Mouse (Mus musculus) kidney, adult 2 months (tissue): ENCODE results near the gene Sparcl1. TPM values are rescaled to one million over a fixed set of nuclear protein-coding genes. Genes with fewer than 3 reads are reported as not detected.

ENCODE experiments used
- DNase-seq: peaks from one replicate; pipeline ENCODE4 v3.0.0; 2021
- H3K27ac ChIP-seq: fragments of 200-500 bp; 2 replicates; pipeline ENCODE4 v1.5.1; 2012; ENCODE audit warnings: low read depth, low read length, control low read depth, inconsistent platforms; ENCODE audit not compliant: insufficient read depth
- H3K27me3 ChIP-seq: fragments of 200-500 bp; replicated peaks from 2 replicates; pipeline ENCODE4 v1.6.1; 2012; ENCODE audit warnings: mild to moderate bottlenecking, moderate library complexity, low read length, inconsistent platforms; ENCODE audit not compliant: control insufficient read depth, insufficient read depth
- H3K36me3 ChIP-seq: fragments of 200-500 bp; 2 replicates; pipeline ENCODE4 v1.6.1; 2012; ENCODE audit warnings: mild to moderate bottlenecking, moderate library complexity, low read length, inconsistent platforms; ENCODE audit not compliant: control insufficient read depth, insufficient read depth
- H3K4me1 ChIP-seq: fragments of 200-500 bp; 2 replicates; pipeline ENCODE4 v1.6.1; 2011; ENCODE audit warnings: low read length; ENCODE audit not compliant: control insufficient read depth, insufficient read depth
- H3K4me3 ChIP-seq: fragments of 200-500 bp; 2 replicates; pipeline ENCODE4 v1.5.1; 2011; ENCODE audit warnings: mild to moderate bottlenecking, low read depth, low read length, control low read depth; ENCODE audit not compliant: insufficient read depth
- CTCF ChIP-seq: fragments of 200-500 bp; conservative IDR thresholded peaks from 2 replicates; pipeline ENCODE4 v1.5.1; 2011; ENCODE audit warnings: low read depth, mild to moderate bottlenecking, control low read depth, low read length, moderate library complexity, mixed read lengths; ENCODE audit not compliant: insufficient read depth, insufficient read length
- POLR2A ChIP-seq: fragments of 200-500 bp; IDR thresholded peaks from one replicate; pipeline ENCODE4 v1.6.1; 2011; ENCODE audit warnings: low read depth, low read length, control low read depth
- WGBS: fragments of 180-500 bp; shearing (Covaris S2); methylation state at CpG from one replicate; pipeline ENCODE4 v1.1.7; 2018; 5-methylcytosine and 5-hydroxymethylcytosine counted together
- polyA plus RNA-seq: library from polyadenylated mRNA; depleted of rRNA; stranded (reverse); fragments of >200 nt; gene quantifications from 2 replicates; pipeline ENCODE4 v1.2.3, GENCODE M21; 2012

The Sparcl1 gene
- polyA plus RNA-seq, 1 experiment: 31.6 TPM

GRCm38 (mm10) chr5:104127351-104127750 lies 13.8 kb upstream of the Sparcl1 start:
- no peak overlapping the region for H3K27ac ChIP-seq
- TF ChIP-seq POLR2A (no peak), CTCF (no peak)
- 79% methylated on average over 1 of the region's 1 CpGs for WGBS

GRCm38 (mm10) chr5:104126561-104127320 lies 13.2 kb upstream of the Sparcl1 start:
- 73% methylated on average over 12 of the region's 12 CpGs for WGBS
- H3K4me1 ChIP-seq: no peaks in the 10 kb centered on the region
- H3K27ac ChIP-seq: no peak overlapping the region
- no peaks in the 10 kb centered on the region for H3K36me3 ChIP-seq
- H3K4me3 ChIP-seq: no peak overlapping the region
- H3K27me3 ChIP-seq: no peaks in the 10 kb centered on the region
- no peak for TF ChIP-seq CTCF
- TF ChIP-seq POLR2A: no peak
- DNase-seq: no peak

More at GRCm38 (mm10) chr5:104127351-104127750, 13.8 kb upstream of the Sparcl1 start:
- no peak for DNase-seq
- no peaks in the 10 kb centered on the region for H3K4me1 ChIP-seq
- no peak overlapping the region for H3K4me3 ChIP-seq
- H3K27me3 ChIP-seq: no peaks in the 10 kb centered on the region
- no peaks in the 10 kb centered on the region for H3K36me3 ChIP-seq

GRCm38 (mm10) chr5:104124016-104124658 lies 10.6 kb upstream of the Sparcl1 start:
- Histone ChIP-seq H3K27me3 (no peaks in the 10 kb centered on the region), H3K36me3 (no peaks in the 10 kb centered on the region), H3K4me3 (no peak overlapping the region), H3K27ac (no peak overlapping the region), H3K4me1 (no peaks in the 10 kb centered on the region)
- no peak for DNase-seq
- TF ChIP-seq POLR2A (no peak), CTCF (no peak)
- WGBS: 75% methylated on average over 6 of the region's 6 CpGs

GRCm38 (mm10) chr5:104115890-104116289 lies 2.4 kb upstream of the Sparcl1 start:
- DNase-seq: peak; percentile 58
- H3K27ac ChIP-seq: peak overlapping the region; percentile 8; the same call in 1 of the 2 replicates
- WGBS: 67% methylated on average over 4 of the region's 4 CpGs
- no peaks in the 10 kb centered on the region for H3K4me1 ChIP-seq
- H3K4me3 ChIP-seq: no peak overlapping the region
- TF ChIP-seq POLR2A (no peak), CTCF (no peak)
- H3K36me3 ChIP-seq: no peaks in the 10 kb centered on the region
- H3K27me3 ChIP-seq: no peaks in the 10 kb centered on the region

GRCm38 (mm10) chr5:104115118-104115517 lies 1.6 kb upstream of the Sparcl1 start:
- WGBS: 64% methylated on average over 14 of the region's 14 CpGs
- H3K4me1 ChIP-seq: no peaks in the 10 kb centered on the region
- no peak overlapping the region for H3K4me3 ChIP-seq
- H3K27ac ChIP-seq: no peak overlapping the region
- peak; percentile 87 for DNase-seq
- no peaks in the 10 kb centered on the region for H3K36me3 ChIP-seq
- H3K27me3 ChIP-seq: no peaks in the 10 kb centered on the region
- TF ChIP-seq CTCF (no peak), POLR2A (no peak)

GRCm38 (mm10) chr5:104112511-104112910 lies 1.0 kb downstream of the Sparcl1 start:
- no peaks in the 10 kb centered on the region for H3K27me3 ChIP-seq
- TF ChIP-seq POLR2A: no peak
- no peak for TF ChIP-seq CTCF
- no peak for DNase-seq
- 40% methylated on average over 5 of the region's 5 CpGs for WGBS
- no peaks in the 10 kb centered on the region for H3K36me3 ChIP-seq
- H3K27ac ChIP-seq: peak overlapping the region; percentile 52; the same call in 1 of the 2 replicates
- H3K4me1 ChIP-seq: no peaks in the 10 kb centered on the region
- peak overlapping the region; percentile 12; the same call in 1 of the 2 replicates for H3K4me3 ChIP-seq

- TF ChIP-seq POLR2A: no peak
- no peak for TF ChIP-seq CTCF
- 36% methylated on average over 9 of the region's 9 CpGs for WGBS
These were observed 1.5 kb downstream of the Sparcl1 start for GRCm38 (mm10) chr5:104112016-104112415.

More at GRCm38 (mm10) chr5:104112016-104112415, 1.5 kb downstream of the Sparcl1 start:
- no peaks in the 10 kb centered on the region for H3K4me1 ChIP-seq
- peak overlapping the region; percentile 3 for H3K4me3 ChIP-seq
- H3K27ac ChIP-seq: peak overlapping the region; percentile 52; the same call in 1 of the 2 replicates
- H3K36me3 ChIP-seq: no peaks in the 10 kb centered on the region
- H3K27me3 ChIP-seq: no peaks in the 10 kb centered on the region
- no peak for DNase-seq
